Mouse (Mus musculus): Measurements from ENCODE around the gene Pold4. TPM values are rescaled to one million over a fixed set of nuclear protein-coding genes. Genes with fewer than 3 reads are reported as not detected.

Pold4 gene
- polyA plus RNA-seq, 1 experiment = 117 TPM

- no peak overlapping the region for H3K27ac ChIP-seq (ENCODE audit: control insufficient read depth, insufficient read depth, low read length)
- no peaks in the 10 kb centered on the region for H3K36me3 ChIP-seq (ENCODE audit: control insufficient read depth, insufficient read depth, low read length)
- TF ChIP-seq CTCF (IDR thresholded peaks at IDR 0.05; ENCODE audit: borderline replicate concordance, control insufficient read depth, extremely low read depth, insufficient read depth, low read length, poor library complexity) (peak; percentile 37; the same call in 1 of the 2 replicates), POLR2A (IDR thresholded peaks at IDR 0.05; ENCODE audit: control insufficient read depth, extremely low read depth, insufficient read depth, low read length, poor library complexity) (no peak)
- no peaks in the 10 kb centered on the region for H3K27me3 ChIP-seq (ENCODE audit: control insufficient read depth, insufficient read depth, low read length)
- peak; percentile 47 for DNase-seq
- WGBS = 65% methylated on average over 8 of the region's 8 CpGs
- H3K4me1 ChIP-seq (replicated peaks; ENCODE audit: control insufficient read depth, insufficient read depth, low read length) = peaks cover 14% of the 10 kb centered on the region
- H3K4me3 ChIP-seq (ENCODE audit: control insufficient read depth, insufficient read depth, low read length) = no peak overlapping the region
These were observed 29.5 kb downstream of the Pold4 start for GRCm38 (mm10) chr19:4261038-4261698.

GRCm38 (mm10) chr19:4262756-4263155, 31.1 kb downstream of the Pold4 start:
- Histone ChIP-seq H3K27ac (ENCODE audit: control insufficient read depth, insufficient read depth, low read length) (no peak overlapping the region), H3K36me3 (ENCODE audit: control insufficient read depth, insufficient read depth, low read length) (no peaks in the 10 kb centered on the region), H3K4me3 (ENCODE audit: control insufficient read depth, insufficient read depth, low read length) (no peak overlapping the region), H3K4me1 (replicated peaks; ENCODE audit: control insufficient read depth, insufficient read depth, low read length) (peaks cover 9% of the 10 kb centered on the region), H3K27me3 (ENCODE audit: control insufficient read depth, insufficient read depth, low read length) (no peaks in the 10 kb centered on the region)
- DNase-seq = no peak
- no peak for TF ChIP-seq CTCF (IDR thresholded peaks at IDR 0.05; ENCODE audit: borderline replicate concordance, control insufficient read depth, extremely low read depth, insufficient read depth, low read length, poor library complexity)
- TF ChIP-seq POLR2A (IDR thresholded peaks at IDR 0.05; ENCODE audit: control insufficient read depth, extremely low read depth, insufficient read depth, low read length, poor library complexity) = no peak
- WGBS = 52% methylated on average over 6 of the region's 6 CpGs

- WGBS = 77% methylated on average over 14 of the region's 14 CpGs
- DNase-seq = no peak
- no peak overlapping the region for H3K4me3 ChIP-seq (ENCODE audit: control insufficient read depth, insufficient read depth, low read length)
- no peaks in the 10 kb centered on the region for H3K27me3 ChIP-seq (ENCODE audit: control insufficient read depth, insufficient read depth, low read length)
- H3K36me3 ChIP-seq (ENCODE audit: control insufficient read depth, insufficient read depth, low read length) = no peaks in the 10 kb centered on the region
- no peak for TF ChIP-seq CTCF (IDR thresholded peaks at IDR 0.05; ENCODE audit: borderline replicate concordance, control insufficient read depth, extremely low read depth, insufficient read depth, low read length, poor library complexity)
- TF ChIP-seq POLR2A (IDR thresholded peaks at IDR 0.05; ENCODE audit: control insufficient read depth, extremely low read depth, insufficient read depth, low read length, poor library complexity) = no peak
- no peak overlapping the region for H3K27ac ChIP-seq (ENCODE audit: control insufficient read depth, insufficient read depth, low read length)
- H3K4me1 ChIP-seq (replicated peaks; ENCODE audit: control insufficient read depth, insufficient read depth, low read length) = peaks cover 10% of the 10 kb centered on the region
These were observed 32.0 kb downstream of the Pold4 start for GRCm38 (mm10) chr19:4263702-4264101.

GRCm38 (mm10) chr19:4264171-4264780, 32.6 kb downstream of the Pold4 start:
- WGBS = 98% methylated on average over 6 of the region's 6 CpGs
- H3K4me1 ChIP-seq (replicated peaks; ENCODE audit: control insufficient read depth, insufficient read depth, low read length) = peaks cover 16% of the 10 kb centered on the region

GRCm38 (mm10) chr19:4265956-4266355, 34.3 kb downstream of the Pold4 start:
- 0 out of 2 replicates have a peak, but pooled peaks have one; percentile 8 for TF ChIP-seq CTCF (IDR thresholded peaks at IDR 0.05; ENCODE audit: borderline replicate concordance, control insufficient read depth, extremely low read depth, insufficient read depth, low read length, poor library complexity)
- TF ChIP-seq POLR2A (IDR thresholded peaks at IDR 0.05; ENCODE audit: control insufficient read depth, extremely low read depth, insufficient read depth, low read length, poor library complexity) = no peak
- H3K27me3 ChIP-seq (ENCODE audit: control insufficient read depth, insufficient read depth, low read length) = no peaks in the 10 kb centered on the region
- H3K36me3 ChIP-seq (ENCODE audit: control insufficient read depth, insufficient read depth, low read length) = no peaks in the 10 kb centered on the region
- H3K4me3 ChIP-seq (ENCODE audit: control insufficient read depth, insufficient read depth, low read length) = no peak overlapping the region
- peaks cover 18% of the 10 kb centered on the region for H3K4me1 ChIP-seq (replicated peaks; ENCODE audit: control insufficient read depth, insufficient read depth, low read length)
- WGBS = 74% methylated on average over 4 of the region's 4 CpGs
- DNase-seq = peak; percentile 43
- H3K27ac ChIP-seq (ENCODE audit: control insufficient read depth, insufficient read depth, low read length) = no peak overlapping the region

More at GRCm38 (mm10) chr19:4264171-4264780, 32.6 kb downstream of the Pold4 start:
- no peak overlapping the region for H3K27ac ChIP-seq (ENCODE audit: control insufficient read depth, insufficient read depth, low read length)
- H3K36me3 ChIP-seq (ENCODE audit: control insufficient read depth, insufficient read depth, low read length) = no peaks in the 10 kb centered on the region
- no peaks in the 10 kb centered on the region for H3K27me3 ChIP-seq (ENCODE audit: control insufficient read depth, insufficient read depth, low read length)
- no peak overlapping the region for H3K4me3 ChIP-seq (ENCODE audit: control insufficient read depth, insufficient read depth, low read length)
- no peak for DNase-seq
- TF ChIP-seq POLR2A (IDR thresholded peaks at IDR 0.05; ENCODE audit: control insufficient read depth, extremely low read depth, insufficient read depth, low read length, poor library complexity) (no peak), CTCF (IDR thresholded peaks at IDR 0.05; ENCODE audit: borderline replicate concordance, control insufficient read depth, extremely low read depth, insufficient read depth, low read length, poor library complexity) (no peak)

GRCm38 (mm10) chr19:4268566-4269361, 37.1 kb downstream of the Pold4 start, which contains the start of gene Ssh3:
TSS of gene Ssh3 (minus strand) at chr19:4269180.
- TF ChIP-seq POLR2A (IDR thresholded peaks at IDR 0.05; ENCODE audit: control insufficient read depth, extremely low read depth, insufficient read depth, low read length, poor library complexity) = 0 out of 2 replicates have a peak, but pooled peaks have one; percentile 24
- no peak for TF ChIP-seq CTCF (IDR thresholded peaks at IDR 0.05; ENCODE audit: borderline replicate concordance, control insufficient read depth, extremely low read depth, insufficient read depth, low read length, poor library complexity)
- Histone ChIP-seq H3K27ac (ENCODE audit: control insufficient read depth, insufficient read depth, low read length) (no peak within 1 kb of the TSS), H3K27me3 (ENCODE audit: control insufficient read depth, insufficient read depth, low read length) (no peaks in the 10 kb centered on the region), H3K4me3 (ENCODE audit: control insufficient read depth, insufficient read depth, low read length) (peak within 1 kb of the TSS; percentile 26), H3K36me3 (ENCODE audit: control insufficient read depth, insufficient read depth, low read length) (no peaks in the 10 kb centered on the region), H3K4me1 (replicated peaks; ENCODE audit: control insufficient read depth, insufficient read depth, low read length) (peaks cover 11% of the 10 kb centered on the region)
- WGBS = 13% methylated on average over 46 of the region's 46 CpGs
- DNase-seq = peak; percentile 66

Measured in thymus, adult 2 months (tissue).